Comparison of ENCODE assay signal across 18 mouse cellular contexts in genomic region chr6:4532898-4533297, GRCm38 (mm10). TPM values are rescaled to one million over a fixed set of nuclear protein-coding genes. Genes with fewer than 3 reads are reported as not detected.
"Had no signal": no experiment of that assay in that cellular context is flagged by ENCODE, and none has a peak within 500 bp of the region (broad histone marks: within the 10 kb centered on the region; RNA-seq: fewer than 3 reads in every experiment).

No protein-coding gene starts in this region.

- H3K4me1 ChIP-seq: neural tube, embryonic 12.5 days; neural tube, embryonic 15.5 days; stomach, embryonic 15.5 days had no signal

- H3K27me3 ChIP-seq: neural tube, embryonic 12.5 days; neural tube, embryonic 13.5 days; neural tube, embryonic 15.5 days; stomach, embryonic 15.5 days had no signal

- H3K4me3 ChIP-seq: neural tube, embryonic 12.5 days; neural tube, embryonic 13.5 days; neural tube, embryonic 15.5 days; stomach, embryonic 15.5 days had no signal

- H3K27ac ChIP-seq: neural tube, embryonic 12.5 days; neural tube, embryonic 13.5 days; neural tube, embryonic 15.5 days; stomach, embryonic 15.5 days; stomach, postnatal 0 days had no signal

- DNase-seq: retina, postnatal 1 day; right cerebral cortex, adult 18-20 months; right cerebral cortex, postnatal 14 days; right cerebral cortex, postnatal 25 days; right cerebral cortex, postnatal 4 days; spleen, adult 18-20 months; thymus, adult 18-20 months; thymus, adult 2 months; thymus, postnatal 14 days; thymus, postnatal 25 days; thymus, postnatal 36 days; thymus, postnatal 4 days had no signal

RNA-seq across cellular contexts. Expression of gene Col1a2, which starts 28.3 kb away (rescaled TPM):
- total RNA-seq: neutrophil, adult 5-6 weeks had no signal
